Mouse (Mus musculus) kidney, postnatal 0 days (tissue): ENCODE results near the gene Mup20. TPM values are rescaled to one million over a fixed set of nuclear protein-coding genes. Genes with fewer than 3 reads are reported as not detected.
"Not testable (repeated sequence)": the region's sequence is repeated elsewhere in the genome, so short reads cannot be mapped to it uniquely, and the experiment has no call there.

Source experiments
- ATAC-seq: fragments of 200-750 bp; cut with Nextera tagmentation; replicated peaks from 2 replicates; pipeline ENCODE4 v1.8.0; 2017; ENCODE audit warnings: low read depth, moderate number of reproducible peaks, moderate TSS enrichment, moderate library complexity; ENCODE audit not compliant: low FRiP score
- DNase-seq: peaks from one replicate; pipeline ENCODE4 v3.0.0-alpha.2; 2016; ENCODE audit warnings: low spot score
- H3K27ac ChIP-seq: fragments of 300-500 bp; sonication (generic); 2 replicates; pipeline ENCODE4 v1.5.1; 2014; ENCODE audit warnings: mild to moderate bottlenecking
- H3K27me3 ChIP-seq: fragments of 300-500 bp; sonication (generic); 2 replicates; pipeline ENCODE4 v1.6.1; 2014; ENCODE audit warnings: low read length, mixed read lengths; ENCODE audit not compliant: insufficient read depth
- H3K36me3 ChIP-seq: fragments of 300-500 bp; sonication (generic); 2 replicates; pipeline ENCODE4 v1.6.1; 2014; ENCODE audit warnings: low read length, mixed read lengths; ENCODE audit not compliant: insufficient read depth
- H3K4me1 ChIP-seq: fragments of 300-500 bp; sonication (generic); replicated peaks from 2 replicates; pipeline ENCODE4 v1.6.1; 2014; ENCODE audit warnings: antibody characterized with exemption, low read length, mixed read lengths; ENCODE audit not compliant: insufficient read depth
- H3K4me2 ChIP-seq: fragments of 300-500 bp; sonication (generic); 2 replicates; pipeline ENCODE4 v1.6.1; 2014; ENCODE audit warnings: mild to moderate bottlenecking, low read length, moderate library complexity, mixed read lengths
- H3K4me3 ChIP-seq: fragments of 300-500 bp; sonication (generic); replicated peaks from 2 replicates; pipeline ENCODE4 v1.5.1; 2014; ENCODE audit warnings: low read depth, low read length
- H3K9ac ChIP-seq: fragments of 300-500 bp; sonication (generic); 2 replicates; pipeline ENCODE4 v1.6.1; 2014; ENCODE audit warnings: low read depth, low read length
- H3K9me3 ChIP-seq: fragments of 300-500 bp; sonication (generic); replicated peaks from 2 replicates; pipeline ENCODE4 v1.6.1; 2016; ENCODE audit warnings: low read length, inconsistent platforms, mixed read lengths
- CTCF ChIP-seq: IDR thresholded peaks from 2 replicates; pipeline ENCODE4 v1.5.1; 2016; ENCODE audit warnings: antibody characterized with exemption, low read depth, mild to moderate bottlenecking, moderate library complexity
- WGBS: fragments of 180-500 bp; shearing (Covaris S2); extraction: QIAGEN DNeasy Blood & Tissue Kit; methylation state at CpG from one replicate; pipeline ENCODE4 v1.1.7; 2014; 5-methylcytosine and 5-hydroxymethylcytosine counted together
- polyA plus RNA-seq: library from polyadenylated mRNA; unstranded; fragments of >200 nt; fragmentation: Nextera tagmentation; extraction: Ambion mirVana; gene quantifications from 2 replicates; pipeline ENCODE4 v1.2.1, GENCODE M21; 2015

Mup20 gene
- polyA plus RNA-seq, 1 experiment from 2014 or later: not detected

GRCm38 (mm10) chr4:62026281-62026680 is 27.7 kb downstream of the Mup20 start:
- TF ChIP-seq CTCF: no peak
- ATAC-seq (no peak), DNase-seq (no peak)
- Histone ChIP-seq H3K4me3 (no peak overlapping the region), H3K4me1 (no peaks in the 10 kb centered on the region), H3K9ac (no peak overlapping the region), H3K27ac (no peak overlapping the region), H3K36me3 (no peaks in the 10 kb centered on the region), H3K9me3 (no peaks in the 10 kb centered on the region), H3K27me3 (no peaks in the 10 kb centered on the region), H3K4me2 (no peak overlapping the region)
- 86% methylated on average over 1 of the region's 1 CpGs for WGBS

- no peak for DNase-seq
- no peaks in the 10 kb centered on the region for H3K4me1 ChIP-seq
- H3K36me3 ChIP-seq: no peaks in the 10 kb centered on the region
- no peak for ATAC-seq
- 54% methylated on average over 2 of the region's 2 CpGs for WGBS
- no peaks in the 10 kb centered on the region for H3K27me3 ChIP-seq
- H3K9me3 ChIP-seq: no peaks in the 10 kb centered on the region
- no peak overlapping the region for H3K4me3 ChIP-seq
- no peak overlapping the region for H3K9ac ChIP-seq
- H3K4me2 ChIP-seq: no peak overlapping the region
- no peak for TF ChIP-seq CTCF
- no peak overlapping the region for H3K27ac ChIP-seq
Observed at GRCm38 (mm10) chr4:62024256-62024959, 29.6 kb downstream of the Mup20 start.

- H3K36me3 ChIP-seq: no peaks in the 10 kb centered on the region
- no peak overlapping the region for H3K27ac ChIP-seq
- no peak overlapping the region for H3K4me2 ChIP-seq
- DNase-seq (no peak), ATAC-seq (no peak)
- H3K9ac ChIP-seq: no peak overlapping the region
- 87% methylated on average over 4 of the region's 4 CpGs for WGBS
- H3K9me3 ChIP-seq: no peaks in the 10 kb centered on the region
- no peak overlapping the region for H3K4me3 ChIP-seq
- H3K27me3 ChIP-seq: no peaks in the 10 kb centered on the region
- H3K4me1 ChIP-seq: no peaks in the 10 kb centered on the region
- TF ChIP-seq CTCF: no peak
Observed at GRCm38 (mm10) chr4:62023646-62024045, 30.3 kb downstream of the Mup20 start.

- ATAC-seq (no peak), DNase-seq (no peak)
- no peak for TF ChIP-seq CTCF
- H3K36me3 ChIP-seq: no peaks in the 10 kb centered on the region
- no peaks in the 10 kb centered on the region for H3K9me3 ChIP-seq
- no peaks in the 10 kb centered on the region for H3K4me1 ChIP-seq
- no peak overlapping the region for H3K27ac ChIP-seq
- no peak overlapping the region for H3K4me3 ChIP-seq
- H3K9ac ChIP-seq: no peak overlapping the region
- H3K27me3 ChIP-seq: no peaks in the 10 kb centered on the region
- 72% methylated on average over 2 of the region's 2 CpGs for WGBS
- no peak overlapping the region for H3K4me2 ChIP-seq
Observed at GRCm38 (mm10) chr4:62023120-62023519, 30.8 kb downstream of the Mup20 start.

- not testable (repeated sequence) for ATAC-seq, H3K9ac ChIP-seq, H3K27me3 ChIP-seq, H3K4me2 ChIP-seq, H3K27ac ChIP-seq, H3K36me3 ChIP-seq, H3K4me1 ChIP-seq, H3K4me3 ChIP-seq, H3K9me3 ChIP-seq, DNase-seq
Observed at GRCm38 (mm10) chr4:62020511-62020910, 33.4 kb downstream of the Mup20 start.

Other genes starting within 250 kb of the Mup20 start
- gene Mup5, start 218.9 kb downstream of the Mup20 start, polyA plus RNA-seq: not detected in 2 replicates
- gene Mup3, start 33.2 kb upstream of the Mup20 start, polyA plus RNA-seq: not detected in 2 replicates
- not detected in 2 replicates for gene Mup21, start 96.7 kb upstream of the Mup20 start, polyA plus RNA-seq
- gene Zfp37, start 176.9 kb upstream of the Mup20 start, polyA plus RNA-seq: 6.6 and 7.0 TPM in 2 replicates
- 18.1 and 19.3 TPM in 2 replicates for gene Slc31a2, start 208.4 kb upstream of the Mup20 start, polyA plus RNA-seq